Mouse (Mus musculus): ENCODE data around the gene Celf1. TPM values are rescaled to one million over a fixed set of nuclear protein-coding genes. Genes with fewer than 3 reads are reported as not detected.
"Not testable (repeated sequence)": the region's sequence is repeated elsewhere in the genome, so short reads cannot be mapped to it uniquely, and the experiment has no call there.

The Celf1 gene
- 82.5 and 85.4 TPM in 2 replicates for total RNA-seq (2014; rRNA removed)
- 62.9 and 69.5 TPM in 2 replicates for polyA plus RNA-seq (2015; fragmentation: Nextera tagmentation; extraction: Ambion mirVana)

DNA sequence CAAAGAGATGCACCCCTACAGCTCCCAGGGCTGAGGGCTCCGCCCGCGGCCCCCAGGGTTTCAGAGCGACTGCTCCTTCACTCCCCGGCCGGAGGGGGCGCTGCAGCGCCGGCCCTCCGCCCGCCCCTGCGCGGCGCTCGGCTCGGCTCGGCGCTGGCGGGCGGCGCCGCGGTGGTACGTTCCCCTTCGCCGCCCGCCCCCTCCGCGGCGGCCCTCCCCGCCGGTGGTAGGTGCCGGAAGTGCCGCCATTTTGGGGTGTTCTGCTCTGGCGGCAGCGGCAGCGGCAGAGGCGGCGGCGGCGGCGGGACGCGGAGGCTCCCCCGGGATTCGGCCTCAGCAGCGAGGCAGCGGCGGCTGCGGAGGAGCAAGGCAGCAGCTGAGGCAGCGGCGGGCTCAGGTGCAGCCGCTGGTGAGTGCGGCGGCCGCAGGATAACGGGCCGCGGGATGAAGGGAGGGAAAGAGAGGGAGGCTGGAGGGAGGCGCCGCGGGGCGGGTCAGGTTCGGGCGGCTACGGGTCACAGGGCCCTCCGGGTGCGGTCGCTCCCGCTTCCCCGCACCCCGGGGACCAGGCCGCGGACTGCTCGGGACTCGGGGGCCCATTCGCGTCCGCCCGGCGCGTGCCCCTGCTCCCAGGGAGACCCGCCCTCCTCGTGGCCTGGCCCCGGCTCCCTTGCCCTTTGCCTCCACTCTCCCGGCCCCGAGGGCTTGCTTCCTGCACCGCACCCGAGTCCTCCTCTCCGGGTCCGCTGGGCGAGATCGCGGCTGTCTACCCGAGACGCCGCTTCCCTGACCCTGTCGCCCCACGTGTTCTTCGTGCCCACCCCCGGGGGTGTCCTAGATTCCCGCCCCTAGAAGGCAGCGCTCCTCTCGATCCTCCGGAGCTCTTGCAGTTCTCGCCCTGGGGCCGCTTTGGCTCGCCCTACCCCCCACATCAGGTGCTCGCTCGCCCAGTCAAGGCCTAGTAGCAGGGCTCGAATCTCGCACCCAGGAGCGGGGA is at the start of gene Celf1:
Gene Celf1 (plus strand): TSS at position 150 of the 997 bp plus-strand sequence.
- Histone ChIP-seq H3K4me2 (ENCODE audit: low read depth, low read length, poor library complexity, severe bottlenecking) (peak within 1 kb of the TSS; percentile 65), H3K27ac (ENCODE audit: low read depth, low read length) (peak within 1 kb of the TSS; percentile 90), H3K9ac (replicated peaks; ENCODE audit: low read length, poor library complexity, severe bottlenecking) (peak within 1 kb of the TSS; percentile 89), H3K9me3 (ENCODE audit: low read length) (no peaks in the 10 kb centered on the region), H3K4me1 (ENCODE audit: insufficient read depth, low read length) (peaks cover 13% of the 10 kb centered on the region), H3K4me3 (ENCODE audit: low read depth, low read length) (peak within 1 kb of the TSS; percentile 73), H3K27me3 (ENCODE audit: insufficient read depth, low read length) (no peaks in the 10 kb centered on the region), H3K36me3 (ENCODE audit: insufficient read depth, low read length) (no peaks in the 10 kb centered on the region)
- ATAC-seq (ENCODE audit: low FRiP score), result peak; percentile 95
- under 1% methylated on average over 75 of the region's 113 CpGs for WGBS
- peak; percentile 93 for DNase-seq (ENCODE audit: low spot score)
- peak; percentile 65 for TF ChIP-seq CTCF (IDR thresholded peaks at IDR 0.05)

GRCm38 (mm10) chr2:90893673-90894298 is 46.4 kb upstream of the Celf1 start:
- DNase-seq (ENCODE audit: low spot score), result no peak
- no peak overlapping the region for H3K4me2 ChIP-seq (ENCODE audit: low read depth, low read length, poor library complexity, severe bottlenecking)
- H3K9me3 ChIP-seq (ENCODE audit: low read length), result no peaks in the 10 kb centered on the region
- H3K36me3 ChIP-seq (ENCODE audit: insufficient read depth, low read length), result peaks cover 29% of the 10 kb centered on the region
- no peak for ATAC-seq (ENCODE audit: low FRiP score)
- WGBS, result 91% methylated on average over 6 of the region's 6 CpGs
- TF ChIP-seq CTCF (IDR thresholded peaks at IDR 0.05), result no peak
- no peak overlapping the region for H3K27ac ChIP-seq (ENCODE audit: low read depth, low read length)
- no peak overlapping the region for H3K9ac ChIP-seq (replicated peaks; ENCODE audit: low read length, poor library complexity, severe bottlenecking)
- no peak overlapping the region for H3K4me3 ChIP-seq (ENCODE audit: low read depth, low read length)
- H3K4me1 ChIP-seq (ENCODE audit: insufficient read depth, low read length), result 0 out of 2 replicates have a peak, but pooled peaks cover 5% of the 10 kb centered on the region
- H3K27me3 ChIP-seq (ENCODE audit: insufficient read depth, low read length), result no peaks in the 10 kb centered on the region

DNA sequence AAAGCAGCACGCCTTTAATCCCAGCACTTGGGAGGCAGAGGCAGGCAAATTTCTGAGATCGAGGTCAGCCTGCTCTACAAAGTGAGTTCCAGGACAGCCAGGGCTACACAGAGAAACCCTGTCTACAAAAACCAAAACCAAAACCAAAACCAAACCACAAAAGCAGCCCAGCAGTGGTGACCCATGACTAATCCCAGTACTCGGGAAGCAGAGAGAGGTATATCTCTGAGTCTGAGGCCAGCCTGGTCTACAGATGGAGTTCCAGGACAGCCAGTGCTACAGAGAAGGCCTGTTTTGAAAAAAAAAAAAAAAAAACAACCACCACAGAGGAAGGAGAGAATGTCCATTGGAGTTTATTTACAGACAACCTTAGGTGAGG is 45.9 kb upstream of the Celf1 start:
- H3K4me2 ChIP-seq (ENCODE audit: low read depth, low read length, poor library complexity, severe bottlenecking); H3K27me3 ChIP-seq (ENCODE audit: insufficient read depth, low read length); H3K4me1 ChIP-seq (ENCODE audit: insufficient read depth, low read length); H3K4me3 ChIP-seq (ENCODE audit: low read depth, low read length); H3K9ac ChIP-seq (replicated peaks; ENCODE audit: low read length, poor library complexity, severe bottlenecking); DNase-seq (ENCODE audit: low spot score); H3K27ac ChIP-seq (ENCODE audit: low read depth, low read length); H3K9me3 ChIP-seq (ENCODE audit: low read length); ATAC-seq (ENCODE audit: low FRiP score): not testable (repeated sequence)
- 91% methylated on average over 3 of the region's 3 CpGs for WGBS
- peaks cover 33% of the 10 kb centered on the region for H3K36me3 ChIP-seq (ENCODE audit: insufficient read depth, low read length)

DNA sequence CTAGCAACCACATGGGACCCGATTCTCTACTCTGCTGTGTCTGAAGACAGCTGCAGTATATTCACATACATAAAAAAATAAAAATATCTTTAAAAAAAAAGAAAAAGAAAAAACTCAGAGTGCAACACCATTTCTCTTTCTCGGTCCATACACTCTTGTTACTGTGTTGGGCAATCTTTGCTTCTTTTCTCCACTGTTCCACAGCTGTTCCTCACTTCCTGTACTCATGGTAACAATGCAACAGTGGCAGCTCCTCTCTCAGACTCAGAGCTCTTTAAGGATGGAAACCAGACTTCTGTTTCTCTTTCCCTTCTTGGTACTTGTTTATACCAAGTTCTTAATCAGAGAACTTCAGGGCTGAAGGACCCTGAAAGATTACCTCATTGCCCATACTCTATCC is 36.8 kb upstream of the Celf1 start:
- no peak for TF ChIP-seq CTCF (IDR thresholded peaks at IDR 0.05)
- ATAC-seq (ENCODE audit: low FRiP score), result no peak
- no peaks in the 10 kb centered on the region for H3K27me3 ChIP-seq (ENCODE audit: insufficient read depth, low read length)
- 85% methylated on average over 2 of the region's 2 CpGs for WGBS
- peak overlapping the region; percentile 91 for H3K4me3 ChIP-seq (ENCODE audit: low read depth, low read length)
- peak overlapping the region; percentile 97 for H3K9ac ChIP-seq (replicated peaks; ENCODE audit: low read length, poor library complexity, severe bottlenecking)
- no peak overlapping the region for H3K27ac ChIP-seq (ENCODE audit: low read depth, low read length)
- 0 out of 2 replicates have a peak, but pooled peaks cover 2% of the 10 kb centered on the region for H3K4me1 ChIP-seq (ENCODE audit: insufficient read depth, low read length)
- H3K9me3 ChIP-seq (ENCODE audit: low read length), result no peaks in the 10 kb centered on the region
- DNase-seq (ENCODE audit: low spot score), result no peak
- peak overlapping the region; percentile 68 for H3K4me2 ChIP-seq (ENCODE audit: low read depth, low read length, poor library complexity, severe bottlenecking)
- peaks cover 17% of the 10 kb centered on the region for H3K36me3 ChIP-seq (ENCODE audit: insufficient read depth, low read length)

GRCm38 (mm10) chr2:90904076-90904855 is 35.9 kb upstream of the Celf1 start, which contains the start of the genes Kbtbd4 and Ndufs3:
Gene Kbtbd4 (plus strand): TSS chr2:90904740.
Gene Ndufs3 (minus strand): TSS chr2:90904827.
- Histone ChIP-seq H3K9me3 (ENCODE audit: low read length) (no peaks in the 10 kb centered on the region), H3K4me2 (ENCODE audit: low read depth, low read length, poor library complexity, severe bottlenecking) (peak within 1 kb of the TSS; percentile 68), H3K9ac (replicated peaks; ENCODE audit: low read length, poor library complexity, severe bottlenecking) (peak within 1 kb of the TSS; percentile 97), H3K27ac (ENCODE audit: low read depth, low read length) (peak within 1 kb of the TSS; percentile 96), H3K4me3 (ENCODE audit: low read depth, low read length) (peak within 1 kb of the TSS; percentile 91), H3K27me3 (ENCODE audit: insufficient read depth, low read length) (no peaks in the 10 kb centered on the region), H3K4me1 (ENCODE audit: insufficient read depth, low read length) (0 out of 2 replicates have a peak, but pooled peaks cover 2% of the 10 kb centered on the region), H3K36me3 (ENCODE audit: insufficient read depth, low read length) (peaks cover 18% of the 10 kb centered on the region)
- 0% methylated on average over 43 of the region's 43 CpGs for WGBS
- TF ChIP-seq CTCF (IDR thresholded peaks at IDR 0.05), result no peak
- DNase-seq (ENCODE audit: low spot score), result peak; percentile 93
- peak; percentile 95 for ATAC-seq (ENCODE audit: low FRiP score)
